Mouse (Mus musculus) macrophage (primary cell): ENCODE measurements around the gene Tpcn1. TPM values are rescaled to one million over a fixed set of nuclear protein-coding genes. Genes with fewer than 3 reads are reported as not detected.

Source experiments
- H3K27ac ChIP-seq: fragments of 350-480 bp; formaldehyde crosslinking; 2 replicates; pipeline ENCODE4 v1.9.0; 2021
- H3K36me3 ChIP-seq: fragments of 350-480 bp; formaldehyde crosslinking; 2 replicates; pipeline ENCODE4 v1.9.0; 2021; ENCODE audit errors: inconsistent target
- H3K4me3 ChIP-seq: fragments of 350-480 bp; formaldehyde crosslinking; 2 replicates; pipeline ENCODE4 v1.9.0; 2021; ENCODE audit errors: inconsistent target
- H3K79me2 ChIP-seq: fragments of 350-480 bp; formaldehyde crosslinking; 2 replicates; pipeline ENCODE4 v1.9.0; 2021; ENCODE audit errors: inconsistent target
- WGBS: methylation state at CpG from one replicate; pipeline ENCODE4 v1.1.7; 2026; ENCODE audit warnings: inconsistent platforms; ENCODE audit not compliant: missing documents; 5-methylcytosine and 5-hydroxymethylcytosine counted together
- polyA plus RNA-seq: library from polyadenylated mRNA; stranded (reverse); fragments of 250-400 nt; gene quantifications from 3 replicates; pipeline ENCODE4 v1.2.4, GENCODE M21; 2018; ENCODE audit warnings: inconsistent platforms

Tpcn1 gene
- polyA plus RNA-seq, 1 experiment from 2014 or later, result 96.0 TPM

DNA sequence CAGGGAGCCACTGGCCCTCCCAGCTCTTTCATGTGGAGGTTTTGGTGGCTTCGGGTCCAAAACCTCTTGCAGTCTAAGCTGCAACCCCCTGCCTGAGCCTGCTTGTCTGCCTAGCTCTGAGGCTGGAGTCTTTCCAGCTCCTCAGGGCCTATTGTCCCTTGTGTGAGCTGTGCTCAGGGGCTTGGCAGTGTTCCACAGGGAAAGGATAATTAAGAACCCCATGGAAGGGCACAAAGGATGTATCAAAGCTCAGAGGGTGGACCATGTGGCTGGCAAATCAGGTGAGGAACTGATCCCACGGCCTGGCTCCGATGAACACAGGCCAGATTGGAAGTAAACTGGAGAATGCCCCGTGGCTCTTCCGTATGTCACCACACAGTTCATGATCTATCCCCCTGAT lies 22.4 kb downstream of the Tpcn1 start:
- H3K27ac ChIP-seq, result no peak overlapping the region
- 100% methylated on average over 4 of the region's 5 CpGs for WGBS
- H3K36me3 ChIP-seq, result no peaks in the 10 kb centered on the region
- H3K4me3 ChIP-seq, result no peak overlapping the region
- peaks cover 64% of the 10 kb centered on the region for H3K79me2 ChIP-seq

- Histone ChIP-seq H3K36me3 (no peaks in the 10 kb centered on the region), H3K27ac (no peak overlapping the region), H3K4me3 (no peak overlapping the region), H3K79me2 (peaks cover 65% of the 10 kb centered on the region)
- WGBS, result 85% methylated on average over 14 of the region's 15 CpGs
Observed at GRCm38 (mm10) chr5:120565171-120565905, 23.1 kb downstream of the Tpcn1 start.

DNA sequence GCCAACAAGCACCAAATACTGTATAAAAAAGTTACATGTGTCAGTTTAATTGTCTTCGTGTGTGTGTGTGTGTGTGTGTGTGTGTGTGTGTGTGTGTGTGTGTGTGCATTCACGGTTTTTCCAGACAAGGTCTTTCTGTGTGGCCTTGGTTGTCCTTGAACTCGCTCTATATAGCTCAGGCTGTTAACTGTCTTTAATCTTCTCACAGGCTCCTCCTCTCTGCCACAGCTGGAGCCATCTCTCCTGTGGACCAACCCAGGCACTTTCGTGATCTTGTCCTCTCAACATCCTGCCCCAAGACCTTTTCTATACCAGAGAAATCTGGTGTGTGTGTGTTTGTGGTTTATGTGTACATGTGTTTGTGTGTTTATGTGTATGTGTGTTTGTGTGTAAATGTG lies 24.6 kb downstream of the Tpcn1 start:
- Histone ChIP-seq H3K4me3 (no peak overlapping the region), H3K79me2 (peaks cover 71% of the 10 kb centered on the region), H3K36me3 (no peaks in the 10 kb centered on the region), H3K27ac (peak overlapping the region; percentile 36)
- 91% methylated on average over 1 of the region's 4 CpGs for WGBS

DNA sequence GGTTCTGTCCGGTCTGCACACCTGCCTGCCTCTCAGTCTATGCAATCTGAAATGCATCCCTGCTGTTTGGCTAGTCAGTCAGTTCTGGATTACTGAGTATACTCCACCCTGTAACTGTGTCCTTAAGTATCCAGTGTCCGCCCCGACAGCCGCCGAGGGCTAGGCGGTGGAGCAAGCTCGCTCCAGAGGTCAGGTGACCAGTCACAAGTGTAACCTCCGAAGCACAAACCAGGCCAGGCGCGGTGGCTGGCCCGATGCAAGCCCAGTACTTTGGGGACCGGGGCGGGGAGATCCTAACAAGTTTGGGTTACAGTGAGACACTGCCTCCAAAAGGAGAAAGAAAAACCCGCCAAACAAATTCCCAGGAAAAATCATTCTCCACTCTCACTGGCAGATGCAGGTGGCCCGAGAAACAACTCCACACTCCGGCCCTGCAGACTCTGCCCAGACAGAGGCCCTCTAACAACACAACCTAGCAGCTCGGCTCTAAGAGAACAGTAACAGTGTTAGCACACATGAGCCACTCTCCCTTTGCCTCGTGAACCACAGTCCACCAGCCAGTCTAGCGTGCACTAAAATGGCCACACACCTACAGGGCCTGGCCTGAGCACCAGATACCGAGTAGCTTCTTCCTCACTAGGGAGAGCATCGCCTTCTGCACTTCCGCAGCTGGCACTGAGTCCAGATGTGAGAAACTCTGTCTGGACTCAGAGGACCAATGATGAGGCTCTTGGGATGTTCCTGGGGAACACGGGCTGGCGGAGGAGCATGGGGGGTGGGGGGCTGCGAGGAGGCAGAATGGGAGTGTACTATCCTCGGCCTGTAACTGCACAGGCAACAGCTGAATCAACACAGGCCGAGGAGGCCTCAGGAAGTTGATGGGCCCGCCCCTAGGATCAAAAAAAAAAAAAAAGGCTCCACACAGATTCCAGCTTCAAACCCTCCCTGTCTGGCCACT lies 25.2 kb downstream of the Tpcn1 start:
- H3K36me3 ChIP-seq, result no peaks in the 10 kb centered on the region

GRCm38 (mm10) chr5:120560616-120561311 lies 27.7 kb downstream of the Tpcn1 start:
- Histone ChIP-seq H3K27ac (peak overlapping the region; percentile 93), H3K4me3 (peak overlapping the region; percentile 73), H3K79me2 (peaks cover 65% of the 10 kb centered on the region), H3K36me3 (peaks cover 22% of the 10 kb centered on the region)
- WGBS, result 4% methylated on average over 13 of the region's 16 CpGs

More for the DNA sequence above, 25.2 kb downstream of the Tpcn1 start:
- H3K79me2 ChIP-seq, result peaks cover 71% of the 10 kb centered on the region
- 68% methylated on average over 26 of the region's 28 CpGs for WGBS
- peak overlapping the region; percentile 36 for H3K27ac ChIP-seq
- H3K4me3 ChIP-seq, result no peak overlapping the region

GRCm38 (mm10) chr5:120560129-120560615 lies 28.3 kb downstream of the Tpcn1 start:
- Histone ChIP-seq H3K4me3 (peak overlapping the region; percentile 73), H3K27ac (peak overlapping the region; percentile 93), H3K79me2 (peaks cover 59% of the 10 kb centered on the region), H3K36me3 (peaks cover 27% of the 10 kb centered on the region)
- 17% methylated on average over 9 of the region's 9 CpGs for WGBS

DNA sequence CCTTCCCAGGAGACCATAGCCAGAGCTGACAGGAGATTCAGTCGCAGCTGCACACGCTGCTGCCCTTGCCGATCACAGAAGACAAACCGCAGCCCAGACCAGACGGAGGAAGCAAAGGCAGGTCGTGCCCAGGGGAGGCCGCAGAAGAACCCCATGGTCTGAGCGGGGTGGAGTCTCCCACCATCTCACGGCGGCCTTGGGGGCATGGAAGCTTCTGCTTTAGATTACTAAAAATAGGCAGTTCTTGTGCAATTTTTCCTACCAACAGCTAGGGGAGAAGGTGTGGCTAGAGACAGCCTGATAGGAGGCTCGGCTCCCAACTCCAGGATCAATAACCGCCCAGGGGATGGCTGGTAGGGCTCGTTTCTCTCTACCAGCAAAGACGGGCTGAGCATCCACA lies 29.7 kb downstream of the Tpcn1 start:
- Histone ChIP-seq H3K27ac (peak overlapping the region; percentile 93), H3K79me2 (peaks cover 55% of the 10 kb centered on the region), H3K4me3 (peak overlapping the region; percentile 73), H3K36me3 (peaks cover 39% of the 10 kb centered on the region)
- WGBS, result 3% methylated on average over 14 of the region's 14 CpGs

DNA sequence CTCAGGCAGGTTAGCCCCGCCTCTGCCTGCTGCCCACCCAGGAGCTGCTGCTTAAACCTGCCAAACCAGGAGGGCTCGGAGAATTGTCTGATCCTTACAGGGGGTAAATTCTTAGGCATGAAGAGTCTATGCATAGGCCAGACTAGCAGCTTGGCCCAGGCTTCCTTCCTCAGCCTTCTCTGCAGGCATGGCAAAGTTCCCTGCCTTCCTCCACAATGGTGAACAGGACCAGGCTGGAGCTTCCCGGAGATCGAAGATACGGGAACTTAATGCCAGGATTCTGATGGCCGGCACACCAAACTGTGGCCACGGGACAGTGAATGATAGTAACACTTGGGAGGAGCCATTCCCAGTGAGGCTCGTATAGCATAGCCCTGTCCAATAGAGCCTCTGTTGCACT lies 30.4 kb downstream of the Tpcn1 start:
- H3K27ac ChIP-seq, result peak overlapping the region; percentile 93
- peaks cover 46% of the 10 kb centered on the region for H3K36me3 ChIP-seq
- WGBS, result 61% methylated on average over 8 of the region's 8 CpGs
- H3K79me2 ChIP-seq, result peaks cover 50% of the 10 kb centered on the region
- peak overlapping the region; percentile 73 for H3K4me3 ChIP-seq

DNA sequence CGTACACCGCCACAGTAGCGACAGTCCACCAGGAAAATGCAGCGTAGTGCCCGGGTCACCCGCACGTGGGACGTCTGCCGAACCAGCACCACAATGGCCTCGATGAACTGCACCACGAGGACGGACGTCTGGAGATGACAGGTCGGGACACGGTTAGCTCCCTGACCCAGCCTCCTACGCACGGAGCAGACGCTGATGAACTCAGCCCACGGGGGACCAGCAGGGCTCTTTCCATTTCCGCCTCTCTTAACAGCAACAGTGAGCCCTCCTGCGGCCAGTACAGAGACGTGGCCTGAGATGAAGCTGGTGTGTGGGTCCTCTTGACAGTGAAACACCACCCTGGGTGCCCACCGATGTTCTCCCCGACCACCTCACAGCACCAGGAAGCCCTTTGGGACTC lies 32.6 kb downstream of the Tpcn1 start:
- no peak overlapping the region for H3K4me3 ChIP-seq
- H3K27ac ChIP-seq, result no peak overlapping the region
- peaks cover 40% of the 10 kb centered on the region for H3K79me2 ChIP-seq
- 96% methylated on average over 24 of the region's 24 CpGs for WGBS
- peaks cover 68% of the 10 kb centered on the region for H3K36me3 ChIP-seq

GRCm38 (mm10) chr5:120550673-120551072 lies 37.8 kb downstream of the Tpcn1 start:
- WGBS, result 100% methylated on average over 4 of the region's 5 CpGs
- no peak overlapping the region for H3K4me3 ChIP-seq
- peaks cover 73% of the 10 kb centered on the region for H3K36me3 ChIP-seq

GRCm38 (mm10) chr5:120550137-120550536 lies 38.3 kb downstream of the Tpcn1 start:
- H3K27ac ChIP-seq, result no peak overlapping the region
- H3K79me2 ChIP-seq, result no peaks in the 10 kb centered on the region
- 81% methylated on average over 4 of the region's 5 CpGs for WGBS
- H3K36me3 ChIP-seq, result peaks cover 69% of the 10 kb centered on the region
- H3K4me3 ChIP-seq, result no peak overlapping the region

More at GRCm38 (mm10) chr5:120550673-120551072, 37.8 kb downstream of the Tpcn1 start:
- no peaks in the 10 kb centered on the region for H3K79me2 ChIP-seq
- H3K27ac ChIP-seq, result no peak overlapping the region

- no peaks in the 10 kb centered on the region for H3K79me2 ChIP-seq
- 98% methylated on average over 11 of the region's 11 CpGs for whole genome bisulfite sequencing
- no peak overlapping the region for H3K4me3 ChIP-seq
- H3K36me3 ChIP-seq, result peaks cover 69% of the 10 kb centered on the region
- H3K27ac ChIP-seq, result no peak overlapping the region
Observed at GRCm38 (mm10) chr5:120548236-120548850, 40.1 kb downstream of the Tpcn1 start.

- Histone ChIP-seq H3K4me3 (no peak overlapping the region), H3K36me3 (peaks cover 83% of the 10 kb centered on the region), H3K79me2 (no peaks in the 10 kb centered on the region), H3K27ac (no peak overlapping the region)
- 86% methylated on average over 5 of the region's 5 CpGs for WGBS
Observed at GRCm38 (mm10) chr5:120536632-120537031, 51.8 kb downstream of the Tpcn1 start.

- WGBS, result 95% methylated on average over 9 of the region's 13 CpGs
- H3K36me3 ChIP-seq, result peaks cover 82% of the 10 kb centered on the region
- no peak overlapping the region for H3K4me3 ChIP-seq
- H3K27ac ChIP-seq, result no peak overlapping the region
- H3K79me2 ChIP-seq, result no peaks in the 10 kb centered on the region
Observed at GRCm38 (mm10) chr5:120536046-120536445, 52.4 kb downstream of the Tpcn1 start.
